Mouse (Mus musculus): ENCODE data around the gene Lsg1.

- TF ChIP-seq POLR2A (IDR thresholded peaks at IDR 0.05; ENCODE audit: control insufficient read depth, low read depth, low read length), result no peak
- no peak for TF ChIP-seq CTCF (IDR thresholded peaks at IDR 0.05; ENCODE audit: control insufficient read depth, insufficient read depth, insufficient replicate concordance, low read depth, low read length)
These were observed 15.5 kb upstream of the Lsg1 start for GRCm38 (mm10) chr16:30602684-30603530.
